Mouse (Mus musculus) neural tube, embryonic 12.5 days (tissue): ENCODE results near the gene Smim4. TPM values are rescaled to one million over a fixed set of nuclear protein-coding genes. Genes with fewer than 3 reads are reported as not detected.

Experiments
- ATAC-seq: fragments of 200-750 bp; cut with Nextera tagmentation; 2 replicates; pipeline ENCODE4 v1.8.0; 2017; ENCODE audit warnings: low read depth, mild to moderate bottlenecking, moderate TSS enrichment, moderate library complexity; ENCODE audit not compliant: low FRiP score
- H3K27ac ChIP-seq: fragments of 300-500 bp; sonication (generic); 2 replicates; pipeline ENCODE4 v1.5.1; 2016
- H3K27me3 ChIP-seq: fragments of 300-500 bp; sonication (generic); replicated peaks from 2 replicates; pipeline ENCODE4 v1.6.1; 2016; ENCODE audit warnings: mild to moderate bottlenecking
- H3K36me3 ChIP-seq: fragments of 300-500 bp; sonication (generic); 2 replicates; pipeline ENCODE4 v1.6.1; 2016; ENCODE audit warnings: mild to moderate bottlenecking
- H3K4me1 ChIP-seq: fragments of 300-500 bp; sonication (generic); 2 replicates; pipeline ENCODE4 v1.6.1; 2016
- H3K4me2 ChIP-seq: fragments of 300-500 bp; sonication (generic); replicated peaks from 2 replicates; pipeline ENCODE4 v1.6.1; 2016; ENCODE audit warnings: mild to moderate bottlenecking
- H3K4me3 ChIP-seq: fragments of 300-500 bp; sonication (generic); 2 replicates; pipeline ENCODE4 v1.5.1; 2016
- H3K9ac ChIP-seq: fragments of 300-500 bp; sonication (generic); 2 replicates; pipeline ENCODE4 v1.6.1; 2016; ENCODE audit warnings: mild to moderate bottlenecking
- H3K9me3 ChIP-seq: fragments of 300-500 bp; sonication (generic); 2 replicates; pipeline ENCODE4 v1.6.1; 2016; ENCODE audit warnings: mild to moderate bottlenecking
- WGBS: fragments of 180-500 bp; shearing (Covaris S2); methylation state at CpG from one replicate; pipeline ENCODE4 v1.1.7; 2016; 5-methylcytosine and 5-hydroxymethylcytosine counted together
- polyA plus RNA-seq: library from polyadenylated mRNA; unstranded; fragments of >200 nt; fragmentation: Nextera tagmentation; extraction: Ambion mirVana; gene quantifications from 2 replicates; pipeline ENCODE4 v1.2.1, GENCODE M21; 2016

Smim4 gene
- polyA plus RNA-seq, 1 experiment from 2014 or later, result 80.5 TPM

GRCm38 (mm10) chr14:31137791-31138190 is 9.0 kb upstream of the Smim4 start:
- no peaks in the 10 kb centered on the region for H3K27me3 ChIP-seq
- H3K9ac ChIP-seq, result no peak overlapping the region
- no peak overlapping the region for H3K4me2 ChIP-seq
- H3K9me3 ChIP-seq, result no peaks in the 10 kb centered on the region
- peaks cover 10% of the 10 kb centered on the region for H3K4me1 ChIP-seq
- WGBS, result 90% methylated on average over 11 of the region's 11 CpGs
- H3K27ac ChIP-seq, result no peak overlapping the region
- ATAC-seq, result no peak
- H3K36me3 ChIP-seq, result peaks cover 82% of the 10 kb centered on the region
- H3K4me3 ChIP-seq, result no peak overlapping the region

GRCm38 (mm10) chr14:31137281-31137595 is 8.5 kb upstream of the Smim4 start:
- H3K4me3 ChIP-seq, result no peak overlapping the region
- 0 out of 2 replicates have a peak overlapping the region, but pooled peaks have one; percentile 10 for H3K27ac ChIP-seq
- no peak overlapping the region for H3K4me2 ChIP-seq
- H3K9me3 ChIP-seq, result no peaks in the 10 kb centered on the region
- no peak for ATAC-seq
- no peaks in the 10 kb centered on the region for H3K27me3 ChIP-seq
- peaks cover 80% of the 10 kb centered on the region for H3K36me3 ChIP-seq
- 87% methylated on average over 10 of the region's 10 CpGs for WGBS
- H3K9ac ChIP-seq, result no peak overlapping the region
- peaks cover 15% of the 10 kb centered on the region for H3K4me1 ChIP-seq

GRCm38 (mm10) chr14:31136411-31137280 is 7.9 kb upstream of the Smim4 start:
- 94% methylated on average over 26 of the region's 26 CpGs for WGBS
- H3K36me3 ChIP-seq, result peaks cover 74% of the 10 kb centered on the region
- no peak overlapping the region for H3K9ac ChIP-seq
- H3K4me1 ChIP-seq, result peaks cover 21% of the 10 kb centered on the region
- no peaks in the 10 kb centered on the region for H3K27me3 ChIP-seq
- H3K4me2 ChIP-seq, result no peak overlapping the region
- H3K4me3 ChIP-seq, result no peak overlapping the region
- H3K27ac ChIP-seq, result no peak overlapping the region
- no peak for ATAC-seq
- H3K9me3 ChIP-seq, result no peaks in the 10 kb centered on the region

GRCm38 (mm10) chr14:31135495-31136410 is 7.0 kb upstream of the Smim4 start:
- Histone ChIP-seq H3K9me3 (no peaks in the 10 kb centered on the region), H3K27ac (no peak overlapping the region), H3K9ac (no peak overlapping the region), H3K4me3 (no peak overlapping the region), H3K4me1 (peaks cover 23% of the 10 kb centered on the region), H3K36me3 (peaks cover 65% of the 10 kb centered on the region), H3K4me2 (no peak overlapping the region), H3K27me3 (no peaks in the 10 kb centered on the region)
- 96% methylated on average over 34 of the region's 34 CpGs for WGBS
- ATAC-seq, result no peak

GRCm38 (mm10) chr14:31134015-31135000 is 5.6 kb upstream of the Smim4 start:
- Histone ChIP-seq H3K4me1 (peaks cover 31% of the 10 kb centered on the region), H3K27ac (no peak overlapping the region), H3K27me3 (no peaks in the 10 kb centered on the region), H3K36me3 (peaks cover 50% of the 10 kb centered on the region), H3K4me3 (no peak overlapping the region), H3K9me3 (no peaks in the 10 kb centered on the region), H3K4me2 (no peak overlapping the region), H3K9ac (no peak overlapping the region)
- no peak for ATAC-seq
- WGBS, result 89% methylated on average over 25 of the region's 25 CpGs

- H3K4me1 ChIP-seq, result peaks cover 32% of the 10 kb centered on the region
- peak overlapping the region; percentile 85 for H3K4me2 ChIP-seq
- no peaks in the 10 kb centered on the region for H3K27me3 ChIP-seq
- H3K27ac ChIP-seq, result no peak overlapping the region
- 75% methylated on average over 11 of the region's 11 CpGs for WGBS
- ATAC-seq, result no peak
- no peaks in the 10 kb centered on the region for H3K9me3 ChIP-seq
- H3K4me3 ChIP-seq, result 0 out of 2 replicates have a peak overlapping the region, but pooled peaks have one; percentile 93
- peak overlapping the region; percentile 33 for H3K9ac ChIP-seq
- H3K36me3 ChIP-seq, result peaks cover 39% of the 10 kb centered on the region
Measured at GRCm38 (mm10) chr14:31133023-31133665, 4.4 kb upstream of the Smim4 start.

- ATAC-seq, result no peak
- H3K4me2 ChIP-seq, result peak overlapping the region; percentile 85
- peak overlapping the region; percentile 93 for H3K4me3 ChIP-seq
- 86% methylated on average over 7 of the region's 7 CpGs for WGBS
- H3K4me1 ChIP-seq, result peaks cover 36% of the 10 kb centered on the region
- no peak overlapping the region for H3K27ac ChIP-seq
- peaks cover 33% of the 10 kb centered on the region for H3K36me3 ChIP-seq
- H3K9ac ChIP-seq, result peak overlapping the region; percentile 96; the same call in 1 of the 2 replicates
- no peaks in the 10 kb centered on the region for H3K9me3 ChIP-seq
- no peaks in the 10 kb centered on the region for H3K27me3 ChIP-seq
Measured at GRCm38 (mm10) chr14:31132491-31132975, 3.8 kb upstream of the Smim4 start.

- Histone ChIP-seq H3K27ac (no peak overlapping the region), H3K4me3 (peak overlapping the region; percentile 93), H3K36me3 (peaks cover 28% of the 10 kb centered on the region), H3K9ac (peak overlapping the region; percentile 96), H3K4me2 (peak overlapping the region; percentile 85), H3K27me3 (no peaks in the 10 kb centered on the region), H3K4me1 (peaks cover 41% of the 10 kb centered on the region), H3K9me3 (no peaks in the 10 kb centered on the region)
- no peak for ATAC-seq
- 12% methylated on average over 6 of the region's 6 CpGs for WGBS
Measured at GRCm38 (mm10) chr14:31132031-31132430, 3.3 kb upstream of the Smim4 start.

- peak overlapping the region; percentile 79 for H3K27ac ChIP-seq
- H3K9ac ChIP-seq, result peak overlapping the region; percentile 96
- peak overlapping the region; percentile 93 for H3K4me3 ChIP-seq
- H3K4me2 ChIP-seq, result peak overlapping the region; percentile 85
- peaks cover 21% of the 10 kb centered on the region for H3K36me3 ChIP-seq
- peak; percentile 2; the same call in 1 of the 2 replicates for ATAC-seq
- peaks cover 46% of the 10 kb centered on the region for H3K4me1 ChIP-seq
- no peaks in the 10 kb centered on the region for H3K27me3 ChIP-seq
- H3K9me3 ChIP-seq, result no peaks in the 10 kb centered on the region
- under 1% methylated on average over 43 of the region's 43 CpGs for WGBS
Measured at GRCm38 (mm10) chr14:31131272-31131821, 2.6 kb upstream of the Smim4 start.

- WGBS, result 5% methylated on average over 62 of the region's 63 CpGs
- Histone ChIP-seq H3K4me3 (peak within 1 kb of the TSS; percentile 93), H3K9ac (peak within 1 kb of the TSS; percentile 96), H3K27me3 (no peaks in the 10 kb centered on the region), H3K27ac (peak within 1 kb of the TSS; percentile 79), H3K36me3 (peaks cover 13% of the 10 kb centered on the region), H3K4me1 (peaks cover 51% of the 10 kb centered on the region), H3K4me2 (peak within 1 kb of the TSS; percentile 85), H3K9me3 (no peaks in the 10 kb centered on the region)
- ATAC-seq, result peak; percentile 82
Measured at GRCm38 (mm10) chr14:31130236-31131220, 1.8 kb upstream of the Smim4 start, which contains the start of gene Nt5dc2. Gene Nt5dc2, plus strand, starts transcription at chr14:31131053.
